Mouse (Mus musculus) midbrain, embryonic 13.5 days (tissue): ENCODE measurements around the gene Yap1. TPM values are rescaled to one million over a fixed set of nuclear protein-coding genes. Genes with fewer than 3 reads are reported as not detected.
A peak's percentile ranks its signal among the peaks of the same experiment; 100 is the strongest.
"Not testable (repeated sequence)": the region's sequence is repeated elsewhere in the genome, so short reads cannot be mapped to it uniquely, and the experiment has no call there.

Experiments used
- ATAC-seq: fragments of 200-750 bp; cut with Nextera tagmentation; 2 replicates; pipeline ENCODE4 v1.8.0; 2017; ENCODE audit warnings: mild to moderate bottlenecking, moderate TSS enrichment, moderate library complexity
- H3K27ac ChIP-seq: fragments of 300-500 bp; sonication (generic); 2 replicates; pipeline ENCODE4 v1.5.1; 2015; ENCODE audit warnings: inconsistent platforms, mild to moderate bottlenecking, moderate library complexity
- H3K27me3 ChIP-seq: fragments of 300-500 bp; sonication (generic); 2 replicates; pipeline ENCODE4 v1.6.1; 2015; ENCODE audit warnings: mild to moderate bottlenecking, inconsistent platforms
- H3K36me3 ChIP-seq: fragments of 300-500 bp; sonication (generic); 2 replicates; pipeline ENCODE4 v1.6.1; 2015; ENCODE audit warnings: mild to moderate bottlenecking, inconsistent platforms
- H3K4me1 ChIP-seq: fragments of 300-500 bp; sonication (generic); replicated peaks from 2 replicates; pipeline ENCODE4 v1.6.1; 2015; ENCODE audit warnings: inconsistent platforms
- H3K4me2 ChIP-seq: fragments of 300-500 bp; sonication (generic); replicated peaks from 2 replicates; pipeline ENCODE4 v1.6.1; 2015; ENCODE audit warnings: moderate library complexity, mild to moderate bottlenecking, inconsistent platforms
- H3K4me3 ChIP-seq: fragments of 300-500 bp; sonication (generic); replicated peaks from 2 replicates; pipeline ENCODE4 v1.5.1; 2015; ENCODE audit warnings: mild to moderate bottlenecking, inconsistent platforms
- H3K9ac ChIP-seq: fragments of 300-500 bp; sonication (generic); replicated peaks from 2 replicates; pipeline ENCODE4 v1.6.1; 2015; ENCODE audit warnings: mild to moderate bottlenecking, inconsistent platforms
- H3K9me3 ChIP-seq: fragments of 300-500 bp; sonication (generic); 2 replicates; pipeline ENCODE4 v1.6.1; 2016; ENCODE audit warnings: mild to moderate bottlenecking, inconsistent platforms
- WGBS: fragments of 180-500 bp; shearing (Covaris S2); methylation state at CpG from one replicate; pipeline ENCODE4 v1.1.7; 2015; 5-methylcytosine and 5-hydroxymethylcytosine counted together
- polyA plus RNA-seq: library from polyadenylated mRNA; unstranded; fragments of >200 nt; fragmentation: Nextera tagmentation; extraction: Ambion mirVana; gene quantifications from 2 replicates; pipeline ENCODE4 v1.2.1, GENCODE M21; 2015

The Yap1 gene
- polyA plus RNA-seq, 1 experiment from 2014 or later, result 13.1 TPM

DNA sequence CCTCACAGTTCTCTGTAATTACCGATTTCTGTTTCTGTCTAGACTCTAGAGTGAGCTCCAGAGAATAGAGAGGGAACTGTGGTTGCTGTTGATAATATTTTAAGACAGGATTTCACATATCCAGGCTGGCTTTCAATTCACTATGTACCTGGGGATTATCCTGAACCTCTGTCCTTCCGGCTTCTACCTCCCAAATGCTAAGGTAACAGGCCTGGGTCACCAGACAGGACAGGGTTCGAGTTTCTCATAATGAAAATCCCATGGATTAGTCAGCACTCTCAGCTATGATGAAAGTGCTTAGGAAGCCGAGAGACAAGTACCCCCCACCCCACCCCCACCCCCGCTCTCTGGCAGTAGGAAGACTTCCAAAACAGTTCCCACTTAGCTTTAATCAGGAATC, 100.6 kb downstream of the Yap1 start:
- WGBS, result 78% methylated on average over 5 of the region's 5 CpGs
- Histone ChIP-seq H3K27me3 (no peaks in the 10 kb centered on the region), H3K4me3 (no peak overlapping the region), H3K9ac (no peak overlapping the region), H3K4me1 (no peaks in the 10 kb centered on the region), H3K9me3 (no peaks in the 10 kb centered on the region), H3K27ac (no peak overlapping the region), H3K36me3 (no peaks in the 10 kb centered on the region), H3K4me2 (no peak overlapping the region)
- no peak for ATAC-seq

DNA sequence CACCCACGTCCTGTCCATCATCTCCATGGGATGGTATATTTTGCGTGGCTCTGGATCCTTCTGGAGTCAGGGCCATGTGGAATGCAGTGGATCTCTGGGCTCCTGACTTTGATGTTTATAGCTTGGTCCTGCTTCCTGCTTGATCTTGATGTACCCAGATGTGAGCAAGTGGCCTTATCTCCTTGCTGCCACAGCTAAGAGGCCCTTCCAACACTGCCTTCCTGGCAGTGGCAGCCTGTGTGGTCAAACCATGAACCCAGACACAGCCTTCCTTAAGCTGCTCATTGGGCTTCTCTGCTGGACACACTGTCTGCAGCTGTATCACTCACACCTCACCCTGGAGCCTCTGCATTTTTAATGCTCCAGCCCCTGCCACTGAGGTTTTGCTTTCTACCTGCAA, 101.1 kb downstream of the Yap1 start:
- no peaks in the 10 kb centered on the region for H3K36me3 ChIP-seq
- 100% methylated on average over 2 of the region's 2 CpGs for WGBS
- no peak for ATAC-seq
- no peak overlapping the region for H3K4me3 ChIP-seq
- H3K4me1 ChIP-seq, result no peaks in the 10 kb centered on the region
- no peaks in the 10 kb centered on the region for H3K9me3 ChIP-seq
- no peak overlapping the region for H3K4me2 ChIP-seq
- H3K27me3 ChIP-seq, result no peaks in the 10 kb centered on the region
- H3K9ac ChIP-seq, result no peak overlapping the region
- H3K27ac ChIP-seq, result no peak overlapping the region

GRCm38 (mm10) chr9:7902311-7902710, 102.1 kb downstream of the Yap1 start:
- Histone ChIP-seq H3K36me3 (no peaks in the 10 kb centered on the region), H3K4me3 (no peak overlapping the region), H3K27ac (no peak overlapping the region), H3K4me2 (no peak overlapping the region), H3K4me1 (no peaks in the 10 kb centered on the region), H3K9me3 (no peaks in the 10 kb centered on the region), H3K9ac (no peak overlapping the region), H3K27me3 (no peaks in the 10 kb centered on the region)
- no peak for ATAC-seq
- 57% methylated on average over 7 of the region's 7 CpGs for WGBS

- ATAC-seq, result no peak
- Histone ChIP-seq H3K9ac (no peak overlapping the region), H3K27ac (no peak overlapping the region), H3K27me3 (no peaks in the 10 kb centered on the region), H3K4me3 (no peak overlapping the region), H3K9me3 (no peaks in the 10 kb centered on the region), H3K36me3 (no peaks in the 10 kb centered on the region), H3K4me1 (no peaks in the 10 kb centered on the region), H3K4me2 (no peak overlapping the region)
- 92% methylated on average over 8 of the region's 8 CpGs for WGBS
These were observed 103.4 kb downstream of the Yap1 start for GRCm38 (mm10) chr9:7900965-7901364.

DNA sequence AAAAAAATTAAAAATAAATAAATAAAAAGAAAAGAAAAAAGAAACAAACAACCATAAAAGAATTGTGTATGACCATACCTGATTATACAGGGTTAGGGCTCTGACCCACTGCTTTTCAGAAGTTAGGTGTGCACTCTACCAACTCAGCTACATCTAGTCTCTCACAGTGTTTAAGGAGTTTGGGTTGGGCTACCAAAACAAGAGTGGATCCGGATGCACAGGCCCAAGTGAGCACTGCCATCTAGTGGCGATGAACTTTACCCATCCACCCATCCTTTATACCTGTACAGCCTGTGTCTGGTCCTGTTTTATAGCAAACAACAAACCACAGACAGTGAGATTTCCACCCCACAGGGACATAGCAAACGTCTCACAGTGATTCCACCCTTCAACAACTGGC, 106.9 kb downstream of the Yap1 start:
- no peaks in the 10 kb centered on the region for H3K9me3 ChIP-seq
- no peaks in the 10 kb centered on the region for H3K4me1 ChIP-seq
- WGBS, result 0% methylated on average over 3 of the region's 3 CpGs
- H3K27ac ChIP-seq, result no peak overlapping the region
- no peaks in the 10 kb centered on the region for H3K36me3 ChIP-seq
- H3K4me3 ChIP-seq, result no peak overlapping the region
- no peaks in the 10 kb centered on the region for H3K27me3 ChIP-seq
- H3K9ac ChIP-seq, result no peak overlapping the region
- peak; percentile 83 for ATAC-seq
- no peak overlapping the region for H3K4me2 ChIP-seq

GRCm38 (mm10) chr9:7891796-7892195, 112.6 kb downstream of the Yap1 start:
- not testable (repeated sequence) for H3K9ac ChIP-seq, H3K4me1 ChIP-seq, H3K4me2 ChIP-seq, H3K9me3 ChIP-seq, H3K27me3 ChIP-seq, H3K36me3 ChIP-seq, H3K27ac ChIP-seq, H3K4me3 ChIP-seq, ATAC-seq
- WGBS, result 96% methylated on average over 1 of the region's 1 CpGs

- no peaks in the 10 kb centered on the region for H3K9me3 ChIP-seq
- no peaks in the 10 kb centered on the region for H3K27me3 ChIP-seq
- H3K36me3 ChIP-seq, result no peaks in the 10 kb centered on the region
- H3K4me2 ChIP-seq, result no peak overlapping the region
- H3K4me3 ChIP-seq, result no peak overlapping the region
- 55% methylated on average over 1 of the region's 1 CpGs for WGBS
- H3K27ac ChIP-seq, result no peak overlapping the region
- H3K9ac ChIP-seq, result no peak overlapping the region
- no peak for ATAC-seq
- H3K4me1 ChIP-seq, result no peaks in the 10 kb centered on the region
These were observed 113.2 kb downstream of the Yap1 start for GRCm38 (mm10) chr9:7891177-7891576.

GRCm38 (mm10) chr9:7884346-7884745, 120.0 kb downstream of the Yap1 start:
- H3K9ac ChIP-seq, result no peak overlapping the region
- no peak overlapping the region for H3K4me2 ChIP-seq
- no peaks in the 10 kb centered on the region for H3K27me3 ChIP-seq
- WGBS, result 98% methylated on average over 3 of the region's 3 CpGs
- no peak for ATAC-seq
- H3K4me3 ChIP-seq, result no peak overlapping the region
- H3K27ac ChIP-seq, result no peak overlapping the region
- no peaks in the 10 kb centered on the region for H3K9me3 ChIP-seq
- H3K36me3 ChIP-seq, result no peaks in the 10 kb centered on the region
- H3K4me1 ChIP-seq, result no peaks in the 10 kb centered on the region

GRCm38 (mm10) chr9:7882304-7882865, 122.0 kb downstream of the Yap1 start:
- Histone ChIP-seq H3K27ac (no peak overlapping the region), H3K4me3 (no peak overlapping the region), H3K4me2 (no peak overlapping the region), H3K4me1 (no peaks in the 10 kb centered on the region), H3K9ac (no peak overlapping the region), H3K27me3 (no peaks in the 10 kb centered on the region), H3K36me3 (no peaks in the 10 kb centered on the region), H3K9me3 (no peaks in the 10 kb centered on the region)
- WGBS, result 100% methylated on average over 1 of the region's 1 CpGs
- no peak for ATAC-seq

Other genes with a start within 250 kb of the Yap1 start
- gene Tmem123, start 240.6 kb downstream of the Yap1 start, polyA plus RNA-seq, result 37.5 and 43.6 TPM in 2 replicates
- gene Birc2, start 167.5 kb downstream of the Yap1 start, polyA plus RNA-seq, result 49.1 and 50.7 TPM in 2 replicates
- 1.4 and 1.5 TPM in 2 replicates for gene Birc3, start 131.4 kb downstream of the Yap1 start, polyA plus RNA-seq
- 16.1 and 17.9 TPM in 2 replicates for gene Cfap300, start 38.2 kb upstream of the Yap1 start, polyA plus RNA-seq
- gene Cep126, start 129.7 kb upstream of the Yap1 start, polyA plus RNA-seq, result 3.3 and 3.8 TPM in 2 replicates